Mouse (Mus musculus) thymus, adult 2 months (tissue): ENCODE measurements at regions not wholly inside any gene's neighbourhood (a gene's known extent, or its start where the extent isn't known, plus 50 kb on each side); places are given as distances from the start of the nearest gene placed in this dataset.

Experiments
- DNase-seq: peaks from one replicate; pipeline ENCODE4 v3.0.0; 2021
- H3K27ac ChIP-seq: fragments of 200-500 bp; 2 replicates; pipeline ENCODE4 v1.5.1; 2012; ENCODE audit warnings: low read length, control low read depth; ENCODE audit not compliant: control insufficient read depth, insufficient read depth
- H3K27me3 ChIP-seq: fragments of 200-500 bp; 2 replicates; pipeline ENCODE4 v1.6.1; 2012; ENCODE audit warnings: mild to moderate bottlenecking, low read length, moderate library complexity, mixed read lengths; ENCODE audit not compliant: control insufficient read depth, insufficient read depth
- H3K36me3 ChIP-seq: fragments of 200-500 bp; 2 replicates; pipeline ENCODE4 v1.6.1; 2012; ENCODE audit warnings: mild to moderate bottlenecking, low read length, moderate library complexity; ENCODE audit not compliant: control insufficient read depth, insufficient read depth
- H3K4me1 ChIP-seq: fragments of 200-500 bp; replicated peaks from 2 replicates; pipeline ENCODE4 v1.6.1; 2012; ENCODE audit warnings: low read length; ENCODE audit not compliant: control insufficient read depth, insufficient read depth
- H3K4me3 ChIP-seq: fragments of 200-500 bp; 2 replicates; pipeline ENCODE4 v1.5.1; 2012; ENCODE audit warnings: mild to moderate bottlenecking, low read length, control low read depth, moderate library complexity; ENCODE audit not compliant: control insufficient read depth, insufficient read depth
- CTCF ChIP-seq: fragments of 200-500 bp; IDR thresholded peaks from 2 replicates; pipeline ENCODE4 v1.5.1; 2012; ENCODE audit warnings: mild to moderate bottlenecking, control low read depth, low read length, moderate library complexity, borderline replicate concordance; ENCODE audit not compliant: control insufficient read depth, poor library complexity, insufficient read depth; ENCODE audit errors: extremely low read depth
- POLR2A ChIP-seq: fragments of 200-500 bp; IDR thresholded peaks from 2 replicates; pipeline ENCODE4 v1.6.1; 2012; ENCODE audit warnings: mild to moderate bottlenecking, low read length, control low read depth, moderate library complexity; ENCODE audit not compliant: control insufficient read depth, poor library complexity, insufficient read depth; ENCODE audit errors: extremely low read depth
- WGBS: fragments of 180-500 bp; shearing (Covaris S2); methylation state at CpG from one replicate; pipeline ENCODE4 v1.1.7; 2018; 5-methylcytosine and 5-hydroxymethylcytosine counted together

- H3K4me3 ChIP-seq: no peak overlapping the region
- H3K27me3 ChIP-seq: no peaks in the 10 kb centered on the region
- H3K4me1 ChIP-seq: no peaks in the 10 kb centered on the region
- 90% methylated on average over 8 of the region's 8 CpGs for WGBS
- H3K27ac ChIP-seq: no peak overlapping the region
- no peaks in the 10 kb centered on the region for H3K36me3 ChIP-seq
- TF ChIP-seq POLR2A: no peak
- no peak for TF ChIP-seq CTCF
- no peak for DNase-seq
Measured at GRCm38 (mm10) chr8:26824189-26824941, 152.8 kb upstream of the Zfp703 start.

- Histone ChIP-seq H3K27me3 (no peaks in the 10 kb centered on the region), H3K27ac (no peak overlapping the region), H3K4me3 (no peak overlapping the region), H3K4me1 (peaks cover 5% of the 10 kb centered on the region), H3K36me3 (no peaks in the 10 kb centered on the region)
- WGBS: 65% methylated on average over 10 of the region's 10 CpGs
- no peak for DNase-seq
- TF ChIP-seq POLR2A (no peak), CTCF (no peak)
Measured at GRCm38 (mm10) chr8:26828311-26828909, 148.7 kb upstream of the Zfp703 start.

GRCm38 (mm10) chr8:26829313-26829712 is 147.8 kb upstream of the Zfp703 start:
- Histone ChIP-seq H3K4me3 (no peak overlapping the region), H3K36me3 (no peaks in the 10 kb centered on the region), H3K27ac (no peak overlapping the region), H3K27me3 (no peaks in the 10 kb centered on the region), H3K4me1 (peaks cover 6% of the 10 kb centered on the region)
- 52% methylated on average over 4 of the region's 4 CpGs for WGBS
- no peak for DNase-seq
- TF ChIP-seq POLR2A: no peak
- TF ChIP-seq CTCF: no peak

- H3K27ac ChIP-seq: no peak overlapping the region
- no peak for TF ChIP-seq POLR2A
- 51% methylated on average over 5 of the region's 5 CpGs for WGBS
- no peak overlapping the region for H3K4me3 ChIP-seq
- peaks cover 8% of the 10 kb centered on the region for H3K4me1 ChIP-seq
- no peaks in the 10 kb centered on the region for H3K36me3 ChIP-seq
- no peaks in the 10 kb centered on the region for H3K27me3 ChIP-seq
- no peak for DNase-seq
Measured at GRCm38 (mm10) chr8:26831148-26831547, 146.0 kb upstream of the Zfp703 start.

GRCm38 (mm10) chr8:26831790-26832189 is 145.3 kb upstream of the Zfp703 start:
- TF ChIP-seq POLR2A (no peak), CTCF (no peak)
- no peak for DNase-seq
- H3K4me3 ChIP-seq: no peak overlapping the region
- H3K4me1 ChIP-seq: peaks cover 9% of the 10 kb centered on the region
- WGBS: 91% methylated on average over 6 of the region's 6 CpGs
- no peak overlapping the region for H3K27ac ChIP-seq
- no peaks in the 10 kb centered on the region for H3K27me3 ChIP-seq
- no peaks in the 10 kb centered on the region for H3K36me3 ChIP-seq

- WGBS: 69% methylated on average over 3 of the region's 3 CpGs
- DNase-seq: no peak
- H3K4me3 ChIP-seq: no peak overlapping the region
- H3K4me1 ChIP-seq: peaks cover 9% of the 10 kb centered on the region
- no peak for TF ChIP-seq CTCF
- TF ChIP-seq POLR2A: no peak
- no peaks in the 10 kb centered on the region for H3K27me3 ChIP-seq
- no peak overlapping the region for H3K27ac ChIP-seq
- H3K36me3 ChIP-seq: no peaks in the 10 kb centered on the region
Measured at GRCm38 (mm10) chr8:26832546-26832945, 144.6 kb upstream of the Zfp703 start.

GRCm38 (mm10) chr8:26833297-26833696 is 143.8 kb upstream of the Zfp703 start:
- no peaks in the 10 kb centered on the region for H3K27me3 ChIP-seq
- WGBS: 8% methylated on average over 4 of the region's 4 CpGs
- H3K4me1 ChIP-seq: peaks cover 9% of the 10 kb centered on the region
- H3K27ac ChIP-seq: no peak overlapping the region
- no peak overlapping the region for H3K4me3 ChIP-seq
- DNase-seq: no peak
- TF ChIP-seq POLR2A (no peak), CTCF (no peak)
- no peaks in the 10 kb centered on the region for H3K36me3 ChIP-seq
